Comparison of ENCODE assay signal across 8 mouse cellular contexts in genomic region chr11:68398891-68399547, GRCm38 (mm10). TPM values are rescaled to one million over a fixed set of nuclear protein-coding genes. Genes with fewer than 3 reads are reported as not detected.
A peak's percentile ranks its signal among the peaks of the same experiment; 100 is the strongest.
DNase-seq lines count a peak whose midpoint lies in the region; ATAC-seq lines count a peak whose summit lies in the region.

No protein-coding gene starts in this region.

- peak overlapping the region; percentile 65 for H3K4me3 ChIP-seq in heart, embryonic 13.5 days
- peak overlapping the region; percentile 43 for H3K4me3 ChIP-seq in embryonic facial prominence, embryonic 12.5 days
- H3K4me3 ChIP-seq in hindbrain, embryonic 15.5 days, result peak overlapping the region; percentile 52
- peak overlapping the region; percentile 49 for H3K4me3 ChIP-seq in midbrain, embryonic 15.5 days

- 14% methylated on average over 24 of the region's 24 CpGs for WGBS in heart, embryonic 13.5 days
- WGBS in embryonic facial prominence, embryonic 12.5 days, result 5% methylated on average over 24 of the region's 24 CpGs
- WGBS in hindbrain, embryonic 15.5 days, result 9% methylated on average over 24 of the region's 24 CpGs
- 9% methylated on average over 24 of the region's 24 CpGs for WGBS in midbrain, embryonic 15.5 days

- peaks cover 99% of the 10 kb centered on the region for H3K27me3 ChIP-seq in heart, embryonic 13.5 days (replicated peaks)
- H3K27me3 ChIP-seq in embryonic facial prominence, embryonic 12.5 days, result peaks cover 90% of the 10 kb centered on the region
- peaks cover 52% of the 10 kb centered on the region for H3K27me3 ChIP-seq in hindbrain, embryonic 15.5 days
- H3K27me3 ChIP-seq in midbrain, embryonic 15.5 days (replicated peaks), result peaks cover 62% of the 10 kb centered on the region

- H3K4me2 ChIP-seq in heart, embryonic 13.5 days, result peak overlapping the region; percentile 94
- peak overlapping the region; percentile 87 for H3K4me2 ChIP-seq in embryonic facial prominence, embryonic 12.5 days (replicated peaks)
- H3K4me2 ChIP-seq in hindbrain, embryonic 15.5 days, result peak overlapping the region; percentile 98
- peak overlapping the region; percentile 97 for H3K4me2 ChIP-seq in midbrain, embryonic 15.5 days

- peaks cover 8% of the 10 kb centered on the region; the same call in 1 of the 2 replicates for H3K9me3 ChIP-seq in heart, embryonic 13.5 days
- no peaks in the 10 kb centered on the region for H3K9me3 ChIP-seq in embryonic facial prominence, embryonic 12.5 days
- no peaks in the 10 kb centered on the region for H3K9me3 ChIP-seq in hindbrain, embryonic 15.5 days
- H3K9me3 ChIP-seq in midbrain, embryonic 15.5 days, result no peaks in the 10 kb centered on the region

- H3K9ac ChIP-seq in heart, embryonic 13.5 days, result peak overlapping the region; percentile 83
- H3K9ac ChIP-seq in embryonic facial prominence, embryonic 12.5 days, result no peak overlapping the region
- H3K9ac ChIP-seq in hindbrain, embryonic 15.5 days, result 0 out of 2 replicates have a peak overlapping the region, but pooled peaks have one; percentile 45
- peak overlapping the region; percentile 42; the same call in 1 of the 2 replicates for H3K9ac ChIP-seq in midbrain, embryonic 15.5 days

- H3K4me1 ChIP-seq in heart, embryonic 13.5 days, result peaks cover 24% of the 10 kb centered on the region
- peaks cover 16% of the 10 kb centered on the region for H3K4me1 ChIP-seq in embryonic facial prominence, embryonic 12.5 days
- H3K4me1 ChIP-seq in hindbrain, embryonic 15.5 days (replicated peaks), result peaks cover 20% of the 10 kb centered on the region
- peaks cover 20% of the 10 kb centered on the region for H3K4me1 ChIP-seq in midbrain, embryonic 15.5 days

- peak overlapping the region; percentile 62 for H3K27ac ChIP-seq in heart, embryonic 13.5 days (replicated peaks)
- no peak overlapping the region for H3K27ac ChIP-seq in embryonic facial prominence, embryonic 12.5 days
- H3K27ac ChIP-seq in hindbrain, embryonic 15.5 days (replicated peaks), result no peak overlapping the region
- H3K27ac ChIP-seq in midbrain, embryonic 15.5 days, result peak overlapping the region; percentile 8

- no peak for ATAC-seq in heart, embryonic 13.5 days (ENCODE audit: extremely low read depth, insufficient number of reproducible peaks, low FRiP score, low TSS enrichment)
- no peak for ATAC-seq in embryonic facial prominence, embryonic 12.5 days (ENCODE audit: insufficient number of reproducible peaks, insufficient read depth, low FRiP score, low TSS enrichment)
- ATAC-seq in hindbrain, embryonic 15.5 days (ENCODE audit: low FRiP score, low read depth), result no peak
- no peak for ATAC-seq in midbrain, embryonic 15.5 days (replicated peaks)
- no peak for ATAC-seq in megakaryocyte, adult 5-6 weeks (ENCODE audit: poor library complexity, severe bottlenecking)

- DNase-seq in heart, postnatal 4 days, result no peak
- no peak for DNase-seq in left cerebral cortex, adult 18-20 months (ENCODE audit: low spot score in 2 of 2)
- no peak for DNase-seq in right cerebral cortex, postnatal 36 days (ENCODE audit: low spot score in 2 of 2)

- H3K36me3 ChIP-seq in heart, embryonic 13.5 days, result no peaks in the 10 kb centered on the region
- H3K36me3 ChIP-seq in embryonic facial prominence, embryonic 12.5 days, result no peaks in the 10 kb centered on the region
- no peaks in the 10 kb centered on the region for H3K36me3 ChIP-seq in hindbrain, embryonic 15.5 days
- no peaks in the 10 kb centered on the region for H3K36me3 ChIP-seq in midbrain, embryonic 15.5 days (replicated peaks)

RNA-seq across cellular contexts. Expression of gene Ntn1, which starts 1.6 kb away (rescaled TPM):
- polyA plus RNA-seq in heart, embryonic 13.5 days (2015; fragmentation: Nextera tagmentation; extraction: Ambion mirVana), result 19.2 and 19.3 TPM in 2 replicates
- total RNA-seq in heart, postnatal 4 days (2021), result 100 to 1,000 TPM in 1 of 2 experiments, 10 to 100 TPM in 1; 85.3 to 101 TPM
- polyA plus RNA-seq in embryonic facial prominence, embryonic 12.5 days (2016; fragmentation: Nextera tagmentation; extraction: Ambion mirVana), result 12.2 and 14.8 TPM in 2 replicates
- polyA plus RNA-seq in hindbrain, embryonic 15.5 days (2015; fragmentation: Nextera tagmentation; extraction: Ambion mirVana), result 22.0 and 24.8 TPM in 2 replicates
- 22.7 and 23.2 TPM in 2 replicates for polyA plus RNA-seq in midbrain, embryonic 15.5 days (2015; fragmentation: Nextera tagmentation; extraction: Ambion mirVana)
- 1 to 10 TPM; 6.2 to 7.6 TPM for total RNA-seq in left cerebral cortex, adult 18-20 months (2021)
- not detected in 2 replicates for total RNA-seq in megakaryocyte, adult 5-6 weeks (2015)
- total RNA-seq in megakaryocyte, adult 5-6 weeks (2017), result 0.08 TPM in 1 of 2 replicates, not detected in the other

RNA-seq across cellular contexts. Expression of gene Pik3r5, which starts 32.9 kb away (rescaled TPM):
- 0.23 and 0.39 TPM in 2 replicates for polyA plus RNA-seq in heart, embryonic 13.5 days (2015; fragmentation: Nextera tagmentation; extraction: Ambion mirVana)
- 1 to 10 TPM; 1.2 TPM for total RNA-seq in heart, postnatal 4 days (2021)
- polyA plus RNA-seq in embryonic facial prominence, embryonic 12.5 days (2016; fragmentation: Nextera tagmentation; extraction: Ambion mirVana), result 0.50 and 0.70 TPM in 2 replicates
- 0.30 and 0.47 TPM in 2 replicates for polyA plus RNA-seq in hindbrain, embryonic 15.5 days (2015; fragmentation: Nextera tagmentation; extraction: Ambion mirVana)
- polyA plus RNA-seq in midbrain, embryonic 15.5 days (2015; fragmentation: Nextera tagmentation; extraction: Ambion mirVana), result 0.10 and 0.43 TPM in 2 replicates
- 1 to 10 TPM; 2.7 to 2.8 TPM for total RNA-seq in left cerebral cortex, adult 18-20 months (2021)
- total RNA-seq in megakaryocyte, adult 5-6 weeks (2015), result 55.3 and 61.8 TPM in 2 replicates
- 37.0 and 40.8 TPM in 2 replicates for total RNA-seq in megakaryocyte, adult 5-6 weeks (2017)

Comparison
In these comparisons a context has a peak if more than half of its experiments do, and no peak if none do; other contexts are left out.
1. H3K27ac ChIP-seq: peak in heart, embryonic 13.5 days (single experiment) and midbrain, embryonic 15.5 days (single experiment); none in embryonic facial prominence, embryonic 12.5 days (single experiment) and hindbrain, embryonic 15.5 days (single experiment).
2. Peak in every context shown above with its lines, with median percentiles within 50 percentile points of each other: H3K4me2 ChIP-seq and H3K4me3 ChIP-seq.